Mouse (Mus musculus) C2C12 (cell line): Measurements from ENCODE around the gene Tspyl1.

ENCODE experiments used
- CEBPB ChIP-seq: IDR thresholded peaks from one replicate; pipeline ENCODE4 v1.6.1; 2011; ENCODE audit warnings: low read depth, mild to moderate bottlenecking, control low read depth, moderate library complexity
- CTCF ChIP-seq: IDR thresholded peaks from one replicate; pipeline ENCODE4 v1.5.1; 2011; ENCODE audit not compliant: control insufficient read depth, insufficient read depth, insufficient read length
- FOSL1 ChIP-seq: IDR thresholded peaks from one replicate; pipeline ENCODE4 v1.8.0; 2011; ENCODE audit warnings: mild to moderate bottlenecking, low read length; ENCODE audit not compliant: poor library complexity, insufficient read depth, severe bottlenecking
- MAX ChIP-seq: IDR thresholded peaks from one replicate; pipeline ENCODE4 v1.6.1; 2011; ENCODE audit warnings: mild to moderate bottlenecking, control low read depth
- MYOD1 ChIP-seq: IDR thresholded peaks from one replicate; pipeline ENCODE4 v1.6.1; 2011; ENCODE audit warnings: low read depth; ENCODE audit not compliant: control insufficient read depth, insufficient read length
- MYOG ChIP-seq: IDR thresholded peaks from one replicate; pipeline ENCODE4 v1.6.1; 2011; ENCODE audit not compliant: control insufficient read depth, insufficient read length; ENCODE audit errors: extremely low read depth

DNA sequence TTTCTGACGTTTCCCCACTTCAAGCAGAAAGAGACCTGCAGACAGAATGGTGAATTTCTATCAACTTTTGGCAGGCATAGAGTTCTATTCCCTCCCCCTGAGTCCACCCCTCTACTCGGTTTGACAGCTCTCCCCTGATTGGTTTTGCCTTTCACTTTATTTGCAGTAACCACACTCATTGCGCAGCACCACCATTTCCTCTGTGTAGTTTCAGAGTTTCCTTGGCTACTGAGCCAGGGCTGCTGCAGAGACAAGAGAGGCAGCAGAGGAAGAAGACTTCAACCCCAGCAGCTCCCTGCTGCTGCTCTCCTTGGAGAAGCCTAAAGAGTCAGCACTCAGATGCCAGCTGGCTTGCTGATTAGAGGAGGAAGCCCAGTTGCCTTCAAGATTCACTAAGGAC, 46.6 kb upstream of the Tspyl1 start:
- TF ChIP-seq MYOD1 (no peak), FOSL1 (no peak), MAX (no peak), CTCF (no peak), MYOG (no peak), CEBPB (no peak)
